Mouse (Mus musculus): Measurements from ENCODE around the gene Rp9. TPM values are rescaled to one million over a fixed set of nuclear protein-coding genes. Genes with fewer than 3 reads are reported as not detected.
A peak's percentile ranks its signal among the peaks of the same experiment; 100 is the strongest.

The Rp9 gene
- total and polyA plus RNA-seq, 2 experiments from 2014 or later: 63.2 to 75.1 TPM

DNA sequence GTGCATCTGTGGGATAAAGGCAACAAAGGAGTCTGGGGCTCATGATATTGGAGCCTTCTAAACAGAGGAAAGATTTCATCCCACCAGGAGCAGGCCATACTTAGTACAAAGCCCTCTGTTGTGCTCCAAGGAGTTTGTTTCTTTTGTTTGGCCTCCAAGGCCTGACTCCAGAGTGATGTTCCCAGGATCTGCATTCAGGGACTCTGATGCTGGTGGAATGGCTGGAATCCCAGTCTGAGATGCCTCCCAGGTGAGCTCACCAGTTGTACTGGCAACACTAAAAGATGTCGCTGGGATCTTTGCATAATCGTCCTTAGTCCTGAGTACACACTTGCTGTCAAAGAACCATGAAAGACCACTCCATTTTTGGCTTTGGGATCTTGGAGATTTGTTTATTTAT lies 35.4 kb downstream of the Rp9 start:
- Histone ChIP-seq H3K27ac (no peak overlapping the region), H3K27me3 (ENCODE audit: insufficient read depth, low read length) (no peaks in the 10 kb centered on the region), H3K4me1 (ENCODE audit: insufficient read depth, low read length) (0 out of 2 replicates have a peak, but pooled peaks cover 7% of the 10 kb centered on the region), H3K4me2 (ENCODE audit: low read depth, low read length) (no peak overlapping the region), H3K36me3 (ENCODE audit: insufficient read depth, low read length) (0 out of 2 replicates have a peak, but pooled peaks cover 6% of the 10 kb centered on the region), H3K4me3 (ENCODE audit: low read length) (no peak overlapping the region), H3K9ac (replicated peaks; ENCODE audit: low read length) (no peak overlapping the region), H3K9me3 (ENCODE audit: low read length) (no peaks in the 10 kb centered on the region)
- DNase-seq (ENCODE audit: low spot score) (no peak), ATAC-seq (no peak)
- no peak for TF ChIP-seq CTCF (IDR thresholded peaks at IDR 0.05; ENCODE audit: low read depth)
- WGBS: 95% methylated on average over 2 of the region's 2 CpGs

GRCm38 (mm10) chr9:22433221-22433620 lies 36.3 kb downstream of the Rp9 start:
- no peak for DNase-seq (ENCODE audit: low spot score)
- H3K4me1 ChIP-seq (ENCODE audit: insufficient read depth, low read length): 0 out of 2 replicates have a peak, but pooled peaks cover 7% of the 10 kb centered on the region
- 73% methylated on average over 2 of the region's 2 CpGs for WGBS
- ATAC-seq: no peak
- no peak for TF ChIP-seq CTCF (IDR thresholded peaks at IDR 0.05; ENCODE audit: low read depth)
- no peaks in the 10 kb centered on the region for H3K27me3 ChIP-seq (ENCODE audit: insufficient read depth, low read length)
- no peak overlapping the region for H3K4me2 ChIP-seq (ENCODE audit: low read depth, low read length)
- H3K9ac ChIP-seq (replicated peaks; ENCODE audit: low read length): no peak overlapping the region
- no peak overlapping the region for H3K27ac ChIP-seq
- H3K9me3 ChIP-seq (ENCODE audit: low read length): no peaks in the 10 kb centered on the region
- 0 out of 2 replicates have a peak, but pooled peaks cover 6% of the 10 kb centered on the region for H3K36me3 ChIP-seq (ENCODE audit: insufficient read depth, low read length)
- H3K4me3 ChIP-seq (ENCODE audit: low read length): no peak overlapping the region

DNA sequence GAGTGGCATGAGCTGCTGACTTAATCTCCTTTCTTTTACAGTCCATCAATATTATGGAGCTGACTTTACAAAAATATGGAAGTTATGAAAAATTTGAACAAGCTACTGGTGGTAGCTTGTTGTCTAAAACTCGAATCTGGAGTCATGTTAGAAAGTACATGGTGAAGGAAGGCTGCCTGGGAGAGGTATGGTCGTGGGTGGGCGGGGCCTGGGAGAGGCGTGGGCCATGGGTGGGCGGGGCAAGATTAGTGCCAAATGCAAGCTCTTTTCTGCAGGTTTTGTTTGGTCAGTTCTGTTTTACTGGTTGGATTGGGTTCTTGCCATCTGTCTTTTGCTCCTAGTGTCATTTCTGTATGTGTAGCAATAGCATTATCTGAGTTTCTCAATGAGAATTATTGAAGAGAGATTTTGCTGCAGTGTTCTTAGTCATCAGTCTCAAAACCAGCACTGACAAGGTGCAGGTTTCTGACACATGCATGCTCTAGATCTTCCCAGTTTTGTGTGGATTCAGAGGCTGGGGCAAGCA lies 39.2 kb downstream of the Rp9 start:
- 0 out of 2 replicates have a peak, but pooled peaks cover 7% of the 10 kb centered on the region for H3K4me1 ChIP-seq (ENCODE audit: insufficient read depth, low read length)
- H3K27me3 ChIP-seq (ENCODE audit: insufficient read depth, low read length): no peaks in the 10 kb centered on the region
- H3K27ac ChIP-seq: no peak overlapping the region
- DNase-seq (ENCODE audit: low spot score) (no peak), ATAC-seq (no peak)
- no peak overlapping the region for H3K4me2 ChIP-seq (ENCODE audit: low read depth, low read length)
- TF ChIP-seq CTCF (IDR thresholded peaks at IDR 0.05; ENCODE audit: low read depth): no peak
- no peak overlapping the region for H3K9ac ChIP-seq (replicated peaks; ENCODE audit: low read length)
- H3K4me3 ChIP-seq (ENCODE audit: low read length): no peak overlapping the region
- H3K36me3 ChIP-seq (ENCODE audit: insufficient read depth, low read length): 0 out of 2 replicates have a peak, but pooled peaks cover 3% of the 10 kb centered on the region
- WGBS: 55% methylated on average over 5 of the region's 5 CpGs
- no peaks in the 10 kb centered on the region for H3K9me3 ChIP-seq (ENCODE audit: low read length)

- H3K27ac ChIP-seq: no peak overlapping the region
- H3K27me3 ChIP-seq (ENCODE audit: insufficient read depth, low read length): no peaks in the 10 kb centered on the region
- no peak overlapping the region for H3K9ac ChIP-seq (replicated peaks; ENCODE audit: low read length)
- DNase-seq (ENCODE audit: low spot score) (peak; percentile 54), ATAC-seq (no peak)
- 0 out of 2 replicates have a peak, but pooled peaks cover 7% of the 10 kb centered on the region for H3K4me1 ChIP-seq (ENCODE audit: insufficient read depth, low read length)
- WGBS: 39% methylated on average over 15 of the region's 15 CpGs
- peak; percentile 41; the same call in 1 of the 2 replicates for TF ChIP-seq CTCF (IDR thresholded peaks at IDR 0.05; ENCODE audit: low read depth)
- H3K36me3 ChIP-seq (ENCODE audit: insufficient read depth, low read length): 0 out of 2 replicates have a peak, but pooled peaks cover 1% of the 10 kb centered on the region
- no peak overlapping the region for H3K4me3 ChIP-seq (ENCODE audit: low read length)
- H3K9me3 ChIP-seq (ENCODE audit: low read length): no peaks in the 10 kb centered on the region
- peak overlapping the region; percentile 36; the same call in 1 of the 2 replicates for H3K4me2 ChIP-seq (ENCODE audit: low read depth, low read length)
Observed at GRCm38 (mm10) chr9:22429533-22430241, 39.9 kb downstream of the Rp9 start.

GRCm38 (mm10) chr9:22428666-22429410 lies 40.7 kb downstream of the Rp9 start:
- TF ChIP-seq CTCF (IDR thresholded peaks at IDR 0.05; ENCODE audit: low read depth): no peak
- DNase-seq (ENCODE audit: low spot score) (no peak), ATAC-seq (0 out of 2 replicates have a peak, but pooled peaks have one; percentile 21)
- Histone ChIP-seq H3K9me3 (ENCODE audit: low read length) (no peaks in the 10 kb centered on the region), H3K36me3 (ENCODE audit: insufficient read depth, low read length) (0 out of 2 replicates have a peak, but pooled peaks cover 7% of the 10 kb centered on the region), H3K4me1 (ENCODE audit: insufficient read depth, low read length) (0 out of 2 replicates have a peak, but pooled peaks cover 7% of the 10 kb centered on the region), H3K4me2 (ENCODE audit: low read depth, low read length) (no peak overlapping the region), H3K27ac (no peak overlapping the region), H3K9ac (replicated peaks; ENCODE audit: low read length) (no peak overlapping the region), H3K4me3 (ENCODE audit: low read length) (no peak overlapping the region), H3K27me3 (ENCODE audit: insufficient read depth, low read length) (no peaks in the 10 kb centered on the region)
- 78% methylated on average over 14 of the region's 14 CpGs for WGBS

GRCm38 (mm10) chr9:22428028-22428665 lies 41.4 kb downstream of the Rp9 start:
- no peak overlapping the region for H3K9ac ChIP-seq (replicated peaks; ENCODE audit: low read length)
- DNase-seq (ENCODE audit: low spot score) (no peak), ATAC-seq (no peak)
- no peak overlapping the region for H3K4me2 ChIP-seq (ENCODE audit: low read depth, low read length)
- H3K36me3 ChIP-seq (ENCODE audit: insufficient read depth, low read length): 0 out of 2 replicates have a peak, but pooled peaks cover 7% of the 10 kb centered on the region
- H3K27me3 ChIP-seq (ENCODE audit: insufficient read depth, low read length): no peaks in the 10 kb centered on the region
- H3K9me3 ChIP-seq (ENCODE audit: low read length): no peaks in the 10 kb centered on the region
- H3K4me3 ChIP-seq (ENCODE audit: low read length): no peak overlapping the region
- 0 out of 2 replicates have a peak, but pooled peaks cover 7% of the 10 kb centered on the region for H3K4me1 ChIP-seq (ENCODE audit: insufficient read depth, low read length)
- no peak overlapping the region for H3K27ac ChIP-seq
- TF ChIP-seq CTCF (IDR thresholded peaks at IDR 0.05; ENCODE audit: low read depth): no peak
- WGBS: 31% methylated on average over 4 of the region's 4 CpGs

Data from hindbrain, postnatal 0 days (tissue).